Mouse (Mus musculus) megakaryocyte, embryonic 14.5 days (primary cell): ENCODE data around the gene AC129217.1.

Experiments used
- FLI1 ChIP-seq: IDR thresholded peaks from 2 replicates; pipeline ENCODE4 v1.6.1; 2012; ENCODE audit warnings: low read length, inconsistent platforms, mixed read lengths
- GATA1 ChIP-seq: IDR thresholded peaks from 3 replicates; pipeline ENCODE4 v1.6.1; 2012; ENCODE audit warnings: mixed read lengths, low read length, inconsistent platforms, borderline replicate concordance

GRCm38 (mm10) chr19:8872266-8872840, 42.8 kb downstream of the AC129217.1 start:
- TF ChIP-seq GATA1 (no peak), FLI1 (no peak)
